Mouse (Mus musculus) E14TG2a.4 (cell line): ENCODE data around the gene Dhcr24.

Source experiments
- H3K27me3 ChIP-seq: 2 replicates; pipeline ENCODE4 v1.6.1; 2014; ENCODE audit warnings: low read length, control low read depth; ENCODE audit not compliant: insufficient read depth
- H3K36me3 ChIP-seq: 2 replicates; pipeline ENCODE4 v1.6.1; 2014; ENCODE audit warnings: low read length, control low read depth; ENCODE audit not compliant: insufficient read depth
- H3K4me1 ChIP-seq: replicated peaks from 2 replicates; pipeline ENCODE4 v1.6.1; 2014; ENCODE audit warnings: low read depth, low read length, control low read depth
- H3K4me3 ChIP-seq: replicated peaks from 2 replicates; pipeline ENCODE4 v1.5.1; 2014; ENCODE audit warnings: mild to moderate bottlenecking, low read length
- H3K9me3 ChIP-seq: 2 replicates; pipeline ENCODE4 v1.6.1; 2014; ENCODE audit warnings: low read length, control low read depth
- CTCF ChIP-seq: conservative IDR thresholded peaks from 2 replicates; pipeline ENCODE4 v1.5.1; 2014; ENCODE audit warnings: low read length
- NANOG ChIP-seq: IDR thresholded peaks from 2 replicates; pipeline ENCODE4 v1.6.1; 2014; ENCODE audit warnings: borderline replicate concordance, low read length, mixed read lengths
- POU5F1 ChIP-seq: IDR thresholded peaks from 2 replicates; pipeline ENCODE4 v1.6.1; 2014; ENCODE audit warnings: low read length, borderline replicate concordance

Gene Dhcr24

GRCm38 (mm10) chr4:106633281-106634085 is 72.6 kb downstream of the Dhcr24 start:
- peaks cover 33% of the 10 kb centered on the region for H3K4me1 ChIP-seq
- H3K36me3 ChIP-seq: no peaks in the 10 kb centered on the region
- no peak overlapping the region for H3K4me3 ChIP-seq
- H3K27me3 ChIP-seq: peaks cover 13% of the 10 kb centered on the region; the same call in 1 of the 2 replicates
- H3K9me3 ChIP-seq: no peaks in the 10 kb centered on the region
- TF ChIP-seq CTCF (no peak), POU5F1 (no peak), NANOG (no peak)

GRCm38 (mm10) chr4:106634086-106634479 is 73.2 kb downstream of the Dhcr24 start:
- TF ChIP-seq NANOG (no peak), CTCF (no peak), POU5F1 (no peak)
- H3K36me3 ChIP-seq: no peaks in the 10 kb centered on the region
- no peak overlapping the region for H3K4me3 ChIP-seq
- no peaks in the 10 kb centered on the region for H3K9me3 ChIP-seq
- peaks cover 33% of the 10 kb centered on the region for H3K4me1 ChIP-seq
- peaks cover 19% of the 10 kb centered on the region for H3K27me3 ChIP-seq
